Mouse (Mus musculus) heart, embryonic 11.5 days (tissue): Measurements from ENCODE around the gene Odf4. TPM values are rescaled to one million over a fixed set of nuclear protein-coding genes. Genes with fewer than 3 reads are reported as not detected.
"Not testable (repeated sequence)": the region's sequence is repeated elsewhere in the genome, so short reads cannot be mapped to it uniquely, and the experiment has no call there.

Source experiments
- ATAC-seq: fragments of 200-750 bp; cut with Nextera tagmentation; replicated peaks from 2 replicates; pipeline ENCODE4 v1.8.0; 2017; ENCODE audit warnings: moderate library complexity; ENCODE audit not compliant: insufficient number of reproducible peaks, low FRiP score, low TSS enrichment
- H3K27ac ChIP-seq: fragments of 300-500 bp; sonication (generic); 2 replicates; pipeline ENCODE4 v1.5.1; 2014; ENCODE audit warnings: mild to moderate bottlenecking, low read depth, low read length
- H3K27me3 ChIP-seq: fragments of 300-500 bp; sonication (generic); 2 replicates; pipeline ENCODE4 v1.6.1; 2014; ENCODE audit warnings: mild to moderate bottlenecking, low read length, mixed read lengths; ENCODE audit not compliant: control insufficient read depth, insufficient read depth
- H3K36me3 ChIP-seq: fragments of 300-500 bp; sonication (generic); 2 replicates; pipeline ENCODE4 v1.6.1; 2014; ENCODE audit warnings: mild to moderate bottlenecking, low read length, moderate library complexity, mixed read lengths; ENCODE audit not compliant: control insufficient read depth, insufficient read depth
- H3K4me1 ChIP-seq: fragments of 300-500 bp; sonication (generic); 2 replicates; pipeline ENCODE4 v1.6.1; 2014; ENCODE audit warnings: low read length; ENCODE audit not compliant: control insufficient read depth, insufficient read depth
- H3K4me2 ChIP-seq: fragments of 300-500 bp; sonication (generic); 2 replicates; pipeline ENCODE4 v1.6.1; 2014; ENCODE audit warnings: mild to moderate bottlenecking, moderate library complexity
- H3K4me3 ChIP-seq: fragments of 300-500 bp; sonication (generic); 2 replicates; pipeline ENCODE4 v1.5.1; 2014; ENCODE audit warnings: low read depth, low read length
- H3K9ac ChIP-seq: fragments of 300-500 bp; sonication (generic); 2 replicates; pipeline ENCODE4 v1.6.1; 2014; ENCODE audit warnings: mild to moderate bottlenecking, low read depth, low read length, moderate library complexity
- H3K9me3 ChIP-seq: fragments of 300-500 bp; sonication (generic); replicated peaks from 2 replicates; pipeline ENCODE4 v1.6.1; 2016; ENCODE audit warnings: low read length; ENCODE audit not compliant: control insufficient read depth
- WGBS: fragments of 180-500 bp; shearing (Covaris S2); extraction: QIAGEN DNeasy Blood & Tissue Kit; methylation state at CpG from one replicate; pipeline ENCODE4 v1.1.7; 2014; ENCODE audit not compliant: insufficient replicate concordance; 5-methylcytosine and 5-hydroxymethylcytosine counted together
- polyA plus RNA-seq: library from polyadenylated mRNA; unstranded; fragments of >200 nt; fragmentation: Nextera tagmentation; extraction: Ambion mirVana; gene quantifications from 2 replicates; pipeline ENCODE4 v1.2.1, GENCODE M21; 2014

Odf4 gene
- polyA plus RNA-seq, 1 experiment from 2014 or later, result not detected

GRCm38 (mm10) chr11:68940516-68940915, 13.6 kb upstream of the Odf4 start:
- Histone ChIP-seq H3K36me3 (no peaks in the 10 kb centered on the region), H3K27me3 (no peaks in the 10 kb centered on the region), H3K4me1 (peaks cover 2% of the 10 kb centered on the region; the same call in 1 of the 2 replicates), H3K9me3 (no peaks in the 10 kb centered on the region), H3K4me2 (peak overlapping the region; percentile 72), H3K4me3 (peak overlapping the region; percentile 54), H3K27ac (no peak overlapping the region), H3K9ac (peak overlapping the region; percentile 78)
- ATAC-seq, result no peak
- 65% methylated on average over 4 of the region's 4 CpGs for WGBS

- peak overlapping the region; percentile 46; the same call in 1 of the 2 replicates for H3K27ac ChIP-seq
These were observed 12.8 kb upstream of the Odf4 start for GRCm38 (mm10) chr11:68939451-68940304.

GRCm38 (mm10) chr11:68936951-68937350, 10.1 kb upstream of the Odf4 start:
- WGBS, result 84% methylated on average over 4 of the region's 4 CpGs
- not testable (repeated sequence) for H3K9me3 ChIP-seq, H3K27me3 ChIP-seq, ATAC-seq, H3K36me3 ChIP-seq, H3K27ac ChIP-seq, H3K9ac ChIP-seq, H3K4me3 ChIP-seq, H3K4me1 ChIP-seq, H3K4me2 ChIP-seq

More at GRCm38 (mm10) chr11:68939451-68940304, 12.8 kb upstream of the Odf4 start:
- ATAC-seq, result peak; percentile 93
- Histone ChIP-seq H3K9me3 (no peaks in the 10 kb centered on the region), H3K4me3 (peak overlapping the region; percentile 54), H3K4me2 (peak overlapping the region; percentile 72), H3K27me3 (no peaks in the 10 kb centered on the region), H3K36me3 (no peaks in the 10 kb centered on the region), H3K9ac (peak overlapping the region; percentile 78), H3K4me1 (peaks cover 2% of the 10 kb centered on the region; the same call in 1 of the 2 replicates)
- 5% methylated on average over 16 of the region's 16 CpGs for WGBS

DNA sequence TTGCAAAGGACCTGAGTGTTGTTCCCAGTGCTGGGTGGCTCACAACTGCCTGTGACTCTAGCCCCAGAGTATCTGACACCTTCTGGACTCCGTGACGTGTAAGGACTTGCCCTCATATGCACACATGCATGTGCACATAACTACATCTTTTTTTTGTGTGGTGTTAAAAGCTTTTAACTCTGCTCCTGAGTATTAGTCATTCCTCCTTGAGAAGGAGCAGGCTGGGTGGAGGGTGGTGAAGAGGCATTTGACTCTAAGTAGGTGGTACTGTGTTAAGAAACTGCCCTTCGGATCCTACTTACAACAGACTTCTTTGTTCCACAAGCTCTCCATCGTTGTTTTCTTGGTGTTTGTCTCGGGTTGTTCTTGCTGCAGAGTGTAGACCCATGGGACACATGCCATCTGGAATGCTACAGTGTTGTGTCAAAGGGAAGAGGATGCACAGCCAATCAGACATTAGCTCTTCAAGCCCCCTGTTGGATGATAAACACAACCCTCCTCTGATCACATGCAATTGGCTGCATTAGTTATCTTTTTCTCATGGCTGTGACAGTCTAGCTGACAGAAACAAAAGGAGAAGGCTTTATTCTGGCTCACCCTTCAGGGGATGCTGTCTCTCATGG, 7.1 kb upstream of the Odf4 start:
- 59% methylated on average over 5 of the region's 5 CpGs for WGBS
- H3K27me3 ChIP-seq, result no peaks in the 10 kb centered on the region
- no peak overlapping the region for H3K4me2 ChIP-seq
- H3K27ac ChIP-seq, result no peak overlapping the region
- no peaks in the 10 kb centered on the region for H3K4me1 ChIP-seq
- H3K4me3 ChIP-seq, result no peak overlapping the region
- ATAC-seq, result no peak
- H3K9ac ChIP-seq, result no peak overlapping the region
- no peaks in the 10 kb centered on the region for H3K36me3 ChIP-seq
- no peaks in the 10 kb centered on the region for H3K9me3 ChIP-seq

DNA sequence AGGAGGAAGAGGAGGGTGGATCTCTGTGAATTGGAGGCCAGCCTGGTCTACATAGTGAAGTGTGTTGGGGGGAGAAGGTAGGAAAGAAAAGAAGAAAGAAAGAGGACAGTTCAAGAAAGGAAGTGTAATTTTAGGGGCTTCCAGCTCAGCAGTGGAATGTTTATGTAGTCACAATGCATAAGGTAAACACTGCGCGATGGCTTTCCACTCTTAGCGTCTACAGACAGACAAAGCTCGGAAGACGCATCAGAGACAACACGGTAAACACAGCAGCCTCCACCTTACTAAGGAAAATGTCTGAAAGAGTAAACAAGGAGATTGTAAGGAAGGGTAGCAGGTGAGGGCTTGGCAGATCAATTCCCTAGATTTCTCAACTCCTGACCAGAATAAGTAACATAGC, 3.1 kb upstream of the Odf4 start:
- ATAC-seq, result no peak
- H3K36me3 ChIP-seq, result no peaks in the 10 kb centered on the region

GRCm38 (mm10) chr11:68924749-68925148, 2.1 kb downstream of the Odf4 start:
- Histone ChIP-seq H3K4me3 (no peak overlapping the region), H3K27me3 (no peaks in the 10 kb centered on the region), H3K9me3 (no peaks in the 10 kb centered on the region), H3K4me1 (no peaks in the 10 kb centered on the region), H3K4me2 (no peak overlapping the region), H3K27ac (no peak overlapping the region), H3K36me3 (no peaks in the 10 kb centered on the region), H3K9ac (no peak overlapping the region)
- 85% methylated on average over 2 of the region's 2 CpGs for WGBS
- ATAC-seq, result no peak

More for the DNA sequence above, 3.1 kb upstream of the Odf4 start:
- no peak overlapping the region for H3K9ac ChIP-seq
- WGBS, result 65% methylated on average over 6 of the region's 6 CpGs
- no peaks in the 10 kb centered on the region for H3K4me1 ChIP-seq
- no peaks in the 10 kb centered on the region for H3K27me3 ChIP-seq
- H3K4me3 ChIP-seq, result no peak overlapping the region
- H3K9me3 ChIP-seq, result no peaks in the 10 kb centered on the region
- no peak overlapping the region for H3K4me2 ChIP-seq
- no peak overlapping the region for H3K27ac ChIP-seq

GRCm38 (mm10) chr11:68923191-68923590, 3.7 kb downstream of the Odf4 start:
- Histone ChIP-seq H3K36me3 (no peaks in the 10 kb centered on the region), H3K9ac (no peak overlapping the region), H3K27ac (no peak overlapping the region), H3K27me3 (no peaks in the 10 kb centered on the region), H3K4me2 (no peak overlapping the region), H3K9me3 (no peaks in the 10 kb centered on the region), H3K4me1 (no peaks in the 10 kb centered on the region), H3K4me3 (no peak overlapping the region)
- WGBS, result 65% methylated on average over 3 of the region's 3 CpGs
- ATAC-seq, result no peak

- H3K9ac ChIP-seq, result no peak overlapping the region
- no peaks in the 10 kb centered on the region for H3K9me3 ChIP-seq
- no peak overlapping the region for H3K27ac ChIP-seq
- no peak for ATAC-seq
- no peaks in the 10 kb centered on the region for H3K4me1 ChIP-seq
- H3K27me3 ChIP-seq, result no peaks in the 10 kb centered on the region
- no peak overlapping the region for H3K4me2 ChIP-seq
- H3K4me3 ChIP-seq, result no peak overlapping the region
- WGBS, result 79% methylated on average over 4 of the region's 4 CpGs
- H3K36me3 ChIP-seq, result no peaks in the 10 kb centered on the region
These were observed 12.3 kb downstream of the Odf4 start for GRCm38 (mm10) chr11:68914566-68914965.
